ENCODE assay signal across 14 mouse cellular contexts in genomic region chr8:88931050-88931449, GRCm38 (mm10).
"Had no signal": no experiment of that assay in that cellular context is flagged by ENCODE, and none has a peak within 500 bp of the region (broad histone marks: within the 10 kb centered on the region; RNA-seq: fewer than 3 reads in every experiment).

No protein-coding gene starts in this region.

- H3K4me2 ChIP-seq: lung, embryonic 14.5 days; midbrain, embryonic 12.5 days; neural tube, embryonic 12.5 days had no signal

- H3K9ac ChIP-seq: lung, embryonic 14.5 days; midbrain, embryonic 12.5 days; neural tube, embryonic 12.5 days had no signal

- H3K36me3 ChIP-seq: midbrain, embryonic 10.5 days; midbrain, embryonic 12.5 days; neural tube, embryonic 12.5 days had no signal

- H3K4me3 ChIP-seq: midbrain, embryonic 10.5 days; midbrain, embryonic 12.5 days; myocyte; neural tube, embryonic 12.5 days had no signal

- H3K27me3 ChIP-seq: midbrain, embryonic 12.5 days; neural tube, embryonic 12.5 days had no signal

- H3K27ac ChIP-seq: midbrain, embryonic 12.5 days; neural tube, embryonic 12.5 days had no signal

- ATAC-seq: midbrain, embryonic 16.5 days had no signal

- H3K9me3 ChIP-seq: neural tube, embryonic 12.5 days had no signal

- DNase-seq: lung, adult 18-20 months; lung, postnatal 10 days; lung, postnatal 4 days; midbrain, embryonic 14.5 days; right cerebral cortex, postnatal 14 days; thymus, adult 18-20 months; thymus, postnatal 14 days; thymus, postnatal 36 days had no signal
